Mouse (Mus musculus) kidney, postnatal 4 days (tissue): Measurements from ENCODE around the gene Ptprd.
"Not testable (repeated sequence)": the region's sequence is repeated elsewhere in the genome, so short reads cannot be mapped to it uniquely, and the experiment has no call there.

Source experiments
- DNase-seq, 2 experiments: peaks; one replicate each; pipeline ENCODE4 v3.0.0; 2021; ENCODE audit warnings: mixed read lengths in 2 of 2

Gene Ptprd

GRCm38 (mm10) chr4:77889489-77889888 lies 322.3 kb downstream of the Ptprd start:
- DNase-seq, result no peak

- DNase-seq, result no peak
These were observed 331.5 kb downstream of the Ptprd start for GRCm38 (mm10) chr4:77880213-77880612.

GRCm38 (mm10) chr4:77861269-77861668 lies 350.5 kb downstream of the Ptprd start:
- no peak for DNase-seq

GRCm38 (mm10) chr4:77797391-77797790 lies 414.4 kb downstream of the Ptprd start:
- DNase-seq, result not testable (repeated sequence)

- no peak for DNase-seq
These were observed 434.5 kb downstream of the Ptprd start for GRCm38 (mm10) chr4:77777237-77777636.

- no peak for DNase-seq
These were observed 448.0 kb downstream of the Ptprd start for GRCm38 (mm10) chr4:77763790-77764189.

GRCm38 (mm10) chr4:77743391-77743790 lies 468.4 kb downstream of the Ptprd start:
- no peak for DNase-seq

- no peak for DNase-seq
These were observed 489.9 kb downstream of the Ptprd start for GRCm38 (mm10) chr4:77721908-77722307.

- DNase-seq, result no peak
These were observed 494.0 kb downstream of the Ptprd start for GRCm38 (mm10) chr4:77717792-77718191.

- no peak for DNase-seq
These were observed 501.5 kb downstream of the Ptprd start for GRCm38 (mm10) chr4:77710231-77710630.

- no peak for DNase-seq
These were observed 513.5 kb downstream of the Ptprd start for GRCm38 (mm10) chr4:77698294-77698693.

GRCm38 (mm10) chr4:77675798-77676197 lies 536.0 kb downstream of the Ptprd start:
- no peak for DNase-seq

GRCm38 (mm10) chr4:77664761-77665160 lies 547.0 kb downstream of the Ptprd start:
- DNase-seq, result no peak

- DNase-seq, result no peak
These were observed 549.5 kb downstream of the Ptprd start for GRCm38 (mm10) chr4:77662309-77662708.

- no peak for DNase-seq
These were observed 556.1 kb downstream of the Ptprd start for GRCm38 (mm10) chr4:77655669-77656068.

- no peak for DNase-seq
These were observed 562.0 kb downstream of the Ptprd start for GRCm38 (mm10) chr4:77649615-77650325.

GRCm38 (mm10) chr4:77648911-77649310 lies 562.9 kb downstream of the Ptprd start:
- no peak for DNase-seq

- no peak for DNase-seq
These were observed 564.2 kb downstream of the Ptprd start for GRCm38 (mm10) chr4:77647451-77648137.

GRCm38 (mm10) chr4:77644435-77644834 lies 567.3 kb downstream of the Ptprd start:
- DNase-seq, result peak; percentile 24 to 25

- DNase-seq, result no peak
These were observed 571.7 kb downstream of the Ptprd start for GRCm38 (mm10) chr4:77640022-77640421.

- DNase-seq, result no peak
These were observed 598.6 kb downstream of the Ptprd start for GRCm38 (mm10) chr4:77613129-77613528.

GRCm38 (mm10) chr4:77586624-77587023 lies 625.1 kb downstream of the Ptprd start:
- no peak for DNase-seq

GRCm38 (mm10) chr4:77586222-77586621 lies 625.5 kb downstream of the Ptprd start:
- no peak for DNase-seq
